Mouse (Mus musculus) lung, postnatal 4 days (tissue): ENCODE results near the gene Asprv1.

ENCODE experiments used
- DNase-seq, 2 experiments: peaks; one replicate each; pipeline ENCODE4 v3.0.0; 2021

The Asprv1 gene

DNA sequence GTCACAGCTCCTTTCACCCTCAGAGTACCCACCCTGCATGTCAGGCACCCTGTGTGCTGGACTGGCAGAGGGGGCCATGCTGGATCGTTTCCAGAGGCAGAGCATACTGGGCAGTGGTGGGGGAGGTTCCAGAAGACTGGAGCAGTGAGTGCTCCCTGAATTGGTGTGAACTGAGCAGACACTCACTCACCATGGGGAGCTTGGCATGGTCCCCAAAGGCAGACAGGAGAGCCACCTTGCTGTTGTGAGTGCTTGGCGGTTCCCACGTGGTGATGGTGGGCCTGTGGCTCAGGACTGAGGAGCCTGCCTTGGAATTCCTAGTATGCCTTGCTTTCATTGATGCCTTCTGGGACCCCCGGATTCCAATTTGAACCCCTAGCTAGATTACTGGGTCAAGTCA, 4.8 kb upstream of the Asprv1 start:
- no peak for DNase-seq

DNA sequence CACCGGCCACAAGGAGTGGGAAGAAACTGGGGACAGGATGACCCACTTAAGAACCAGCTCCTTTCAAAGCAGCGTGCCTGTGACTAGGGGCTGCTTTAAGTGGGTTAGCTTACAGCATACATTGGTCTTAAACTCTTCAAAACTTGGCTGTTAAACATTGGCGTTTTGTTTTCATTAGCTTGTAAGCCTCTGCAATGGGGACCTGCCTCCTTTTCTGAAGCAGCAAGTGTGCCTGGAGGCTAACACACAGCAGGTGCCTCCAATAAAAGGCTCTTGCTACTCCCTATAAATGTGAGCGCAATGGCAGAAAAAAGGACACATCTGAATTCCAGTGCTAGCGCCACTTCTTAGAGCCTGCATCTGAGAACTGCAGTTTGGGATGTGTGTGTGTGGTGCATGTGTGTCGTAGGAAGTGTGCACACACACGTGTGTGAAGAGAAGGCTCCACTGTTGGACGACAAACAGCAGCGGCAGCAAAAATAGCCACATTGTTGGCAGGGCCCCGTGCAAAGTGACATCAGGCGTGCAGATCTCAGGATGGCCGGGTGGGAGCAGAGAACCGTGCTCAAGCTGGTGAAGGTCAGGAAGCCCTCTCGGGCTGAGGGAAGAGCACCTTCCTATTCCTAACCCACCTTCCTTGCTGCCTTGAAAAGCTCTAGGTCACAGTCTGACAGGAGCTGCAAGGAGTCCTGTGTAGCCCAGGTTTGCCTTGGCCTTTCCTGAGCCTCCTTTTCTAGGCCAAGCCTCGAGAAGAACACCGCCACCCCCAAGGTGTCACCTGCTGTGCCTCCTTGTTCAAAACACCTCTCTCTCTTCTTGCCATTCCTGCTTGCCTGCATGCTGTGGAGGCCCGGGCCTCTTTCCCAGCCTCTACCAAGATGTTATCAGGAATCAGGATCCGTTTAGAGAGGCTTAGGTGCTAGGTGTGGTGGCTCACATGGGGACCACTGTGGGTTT, 3.6 kb upstream of the Asprv1 start:
- DNase-seq: no peak

DNA sequence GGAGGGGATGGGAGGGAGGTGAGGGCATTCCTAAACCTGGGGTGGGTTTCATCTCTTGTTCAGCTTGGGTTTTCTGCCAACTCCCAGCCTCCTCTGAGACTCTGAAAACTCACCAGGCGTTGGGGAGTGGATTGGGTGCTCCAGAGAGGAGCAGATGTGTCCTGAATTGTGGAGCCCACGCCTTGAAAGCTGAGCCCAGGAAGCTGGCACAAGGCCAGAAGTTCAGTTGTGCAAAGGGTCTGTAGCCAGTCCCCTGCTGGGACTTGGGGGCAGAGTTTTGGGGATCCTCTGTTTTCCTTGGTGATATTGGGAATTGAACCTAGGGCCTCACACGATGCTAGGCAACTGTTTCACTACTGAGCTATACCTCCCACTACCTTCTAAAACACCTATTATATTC, 2.2 kb downstream of the Asprv1 start:
- DNase-seq: no peak

DNA sequence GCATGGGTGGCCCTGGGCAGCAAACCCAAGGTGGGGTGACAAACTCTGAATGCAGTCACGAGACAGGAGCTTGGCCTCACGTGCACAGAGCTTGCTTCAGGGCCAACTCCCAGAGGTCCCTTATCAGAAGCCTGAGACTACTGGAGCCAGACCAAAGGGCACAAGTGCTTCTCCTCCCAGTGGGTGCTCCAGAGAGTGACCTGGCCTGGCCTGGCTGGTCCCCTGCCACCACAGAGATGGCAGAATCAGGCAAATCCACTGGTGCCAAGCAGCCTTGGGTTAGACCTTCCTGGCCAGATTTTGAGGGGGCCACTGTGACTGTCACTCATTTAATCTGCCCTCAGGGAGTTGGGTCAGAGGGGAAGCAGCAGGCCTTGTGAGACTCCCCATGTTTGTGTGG, 8.5 kb downstream of the Asprv1 start:
- DNase-seq: peak; percentile 33 to 57

DNA sequence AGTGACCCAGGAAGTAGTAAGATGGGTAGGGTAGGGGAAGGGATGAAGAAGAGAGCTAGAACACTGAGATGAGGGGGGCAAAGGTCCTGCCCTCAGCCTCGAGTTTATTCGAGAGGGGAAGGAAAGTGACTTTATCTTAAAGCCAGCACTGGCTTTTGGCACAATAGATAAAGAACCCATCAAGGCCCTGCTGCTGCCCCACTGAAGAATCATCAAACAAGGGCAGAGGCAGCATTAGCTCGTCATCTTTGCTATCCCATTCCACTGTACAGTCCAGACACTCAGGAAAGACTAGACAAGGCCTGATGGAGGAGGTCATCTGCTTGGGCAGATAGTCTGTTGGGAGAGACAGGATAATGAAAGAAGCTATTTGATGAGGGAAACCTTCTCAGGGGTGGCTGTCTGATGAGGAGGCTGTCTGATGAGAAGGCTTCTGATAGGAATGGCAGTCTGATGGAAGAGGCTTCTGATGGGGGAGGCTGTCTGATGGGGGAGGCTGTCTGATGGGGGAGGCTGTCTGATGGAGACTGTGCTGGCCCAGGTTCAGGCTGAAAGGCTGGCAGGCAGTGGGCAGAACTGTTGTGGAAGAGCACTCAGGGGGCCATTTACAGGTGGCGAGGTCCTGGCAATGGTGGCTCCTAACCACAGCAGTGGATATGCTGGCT, 9.3 kb downstream of the Asprv1 start:
- DNase-seq: no peak

DNA sequence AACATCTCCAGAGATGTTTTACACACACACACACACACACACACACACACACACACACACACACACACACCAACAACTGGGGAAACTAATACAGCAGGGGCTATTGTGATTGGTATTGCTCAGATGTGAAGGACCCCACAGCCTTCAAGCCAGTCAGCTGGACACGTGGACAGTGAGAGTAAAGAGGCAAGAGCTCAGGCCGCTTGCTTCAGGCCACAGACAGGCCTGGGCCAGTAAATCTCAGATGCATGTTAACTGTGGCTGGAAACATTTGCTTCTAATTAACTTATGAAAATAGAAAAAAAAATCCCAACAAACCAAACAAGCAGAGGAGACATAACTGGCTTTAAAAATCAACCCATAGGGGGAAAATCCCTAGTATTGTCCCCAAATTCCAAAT, 9.9 kb downstream of the Asprv1 start:
- DNase-seq: no peak

DNA sequence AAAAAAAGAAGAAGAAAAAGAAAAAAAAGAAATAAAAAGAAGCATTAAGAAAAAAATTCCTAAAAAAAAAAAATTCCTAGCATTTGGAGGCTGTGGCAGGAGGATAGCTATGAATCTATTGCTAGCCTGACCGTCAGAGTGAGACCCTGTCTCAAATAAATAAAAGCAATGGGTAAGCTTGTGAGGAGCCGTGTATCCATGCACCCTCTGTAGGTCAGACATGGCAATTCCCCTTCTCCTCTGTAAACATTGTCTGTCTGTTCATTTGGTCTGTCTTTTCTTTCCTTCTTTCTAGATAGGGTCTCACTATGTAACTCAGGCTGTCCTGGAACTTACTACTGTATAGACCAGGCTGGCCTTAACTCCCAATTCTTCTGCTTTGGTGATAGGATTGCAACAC, 10.5 kb downstream of the Asprv1 start:
- no peak for DNase-seq

DNA sequence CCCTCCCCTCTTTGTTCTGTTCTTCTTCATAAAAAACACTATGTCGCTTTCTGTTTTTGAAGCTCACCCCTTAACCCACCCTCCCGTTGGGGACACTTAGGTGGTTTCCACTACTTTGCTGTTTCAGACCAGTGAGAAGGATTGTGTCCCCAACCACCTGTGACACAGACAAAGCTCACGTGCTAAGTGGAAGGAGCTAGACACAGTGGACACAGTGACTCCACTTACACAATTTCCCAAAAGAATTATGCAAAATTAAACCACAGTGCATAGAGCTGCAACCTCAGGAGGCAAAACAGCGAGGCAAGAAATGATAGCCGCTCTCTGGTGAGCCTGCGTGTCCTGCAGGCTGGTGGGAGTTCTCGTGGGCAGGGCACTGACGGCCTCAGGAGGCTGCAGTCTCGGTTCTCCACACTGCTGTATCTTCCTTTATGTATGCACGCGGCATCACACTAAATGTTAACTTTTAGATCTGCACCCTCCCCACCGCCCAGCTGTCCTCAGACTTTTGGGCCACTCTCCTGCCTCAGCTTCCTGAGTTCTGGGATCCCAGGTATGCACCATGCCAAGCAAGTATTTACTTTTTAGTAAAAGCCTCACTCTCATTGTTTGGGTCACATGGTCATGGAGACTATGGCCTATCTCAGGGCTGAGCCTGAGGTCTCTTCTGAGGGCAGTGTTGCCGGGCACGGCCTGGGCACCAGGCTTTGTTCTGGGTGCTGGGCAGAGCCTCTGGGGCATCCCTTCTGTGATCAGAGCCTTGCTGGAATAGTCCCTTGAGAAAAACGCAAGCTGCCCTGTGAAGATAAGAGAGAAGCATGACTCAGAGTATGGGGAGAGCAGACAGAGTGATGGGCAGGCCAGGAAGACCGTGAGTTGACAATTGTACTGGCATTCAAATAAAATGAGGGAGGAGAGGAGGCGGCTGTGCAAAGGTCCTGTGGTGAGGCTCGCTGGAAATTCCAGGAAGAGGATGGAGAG, 11.5 kb downstream of the Asprv1 start:
- no peak for DNase-seq

DNA sequence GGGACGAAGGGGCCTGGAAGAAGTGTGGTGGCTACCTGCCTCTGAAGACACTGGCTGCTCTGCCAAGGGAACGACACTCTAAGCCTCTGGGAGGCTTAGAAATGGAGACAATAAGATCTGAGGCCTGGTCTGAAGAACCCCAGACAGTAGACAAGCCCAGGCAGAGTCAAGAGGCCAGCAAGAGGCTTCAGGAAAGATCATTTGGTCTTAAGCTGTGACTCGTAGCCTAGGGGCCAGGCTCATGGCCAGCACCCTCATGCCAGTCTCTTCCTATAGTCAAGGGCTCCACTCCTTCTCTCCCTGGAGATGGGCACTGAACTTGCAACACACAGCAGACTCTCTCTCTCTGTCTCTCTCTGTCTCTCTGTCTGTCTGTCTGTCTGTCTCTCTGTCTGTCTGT, 12.2 kb downstream of the Asprv1 start:
- DNase-seq: no peak

DNA sequence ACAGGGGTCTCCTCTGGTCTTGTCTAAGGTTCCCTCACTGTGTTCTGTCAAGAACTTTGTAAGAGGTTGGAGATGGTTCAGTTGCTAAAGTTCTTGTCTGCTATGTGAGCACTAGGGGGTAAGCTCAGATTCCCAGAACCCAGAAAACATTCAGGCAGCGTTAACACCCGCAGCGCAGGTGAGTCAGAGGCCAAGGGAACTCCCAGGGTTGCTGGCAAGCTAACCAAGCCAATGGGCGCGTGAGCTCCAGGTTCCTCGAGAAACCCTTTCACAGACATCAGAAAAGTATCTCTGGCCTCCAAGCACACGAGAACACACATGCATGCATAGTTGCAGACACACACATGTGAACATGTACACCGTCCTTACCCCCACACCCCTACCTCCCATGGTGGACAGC, 12.8 kb downstream of the Asprv1 start:
- no peak for DNase-seq

DNA sequence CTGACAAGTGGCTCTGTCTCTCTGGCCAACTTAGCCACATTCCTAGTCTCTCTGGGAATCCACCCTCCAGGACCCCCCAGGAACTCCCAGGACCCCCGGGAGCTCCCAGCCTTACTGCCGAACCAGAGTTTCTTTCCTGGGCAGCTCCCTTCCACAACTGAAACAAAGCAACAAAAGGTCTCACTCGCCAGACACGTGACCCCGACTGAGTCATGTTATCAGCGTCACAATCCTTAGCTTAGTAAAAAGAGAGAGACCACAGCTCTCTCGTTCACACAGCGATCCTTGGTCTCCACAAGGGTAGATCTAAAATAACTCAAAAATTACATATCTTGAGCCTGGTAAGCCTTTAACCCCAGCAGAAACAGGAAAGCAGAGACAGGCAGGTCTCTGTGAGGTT, 13.8 kb downstream of the Asprv1 start:
- no peak for DNase-seq

DNA sequence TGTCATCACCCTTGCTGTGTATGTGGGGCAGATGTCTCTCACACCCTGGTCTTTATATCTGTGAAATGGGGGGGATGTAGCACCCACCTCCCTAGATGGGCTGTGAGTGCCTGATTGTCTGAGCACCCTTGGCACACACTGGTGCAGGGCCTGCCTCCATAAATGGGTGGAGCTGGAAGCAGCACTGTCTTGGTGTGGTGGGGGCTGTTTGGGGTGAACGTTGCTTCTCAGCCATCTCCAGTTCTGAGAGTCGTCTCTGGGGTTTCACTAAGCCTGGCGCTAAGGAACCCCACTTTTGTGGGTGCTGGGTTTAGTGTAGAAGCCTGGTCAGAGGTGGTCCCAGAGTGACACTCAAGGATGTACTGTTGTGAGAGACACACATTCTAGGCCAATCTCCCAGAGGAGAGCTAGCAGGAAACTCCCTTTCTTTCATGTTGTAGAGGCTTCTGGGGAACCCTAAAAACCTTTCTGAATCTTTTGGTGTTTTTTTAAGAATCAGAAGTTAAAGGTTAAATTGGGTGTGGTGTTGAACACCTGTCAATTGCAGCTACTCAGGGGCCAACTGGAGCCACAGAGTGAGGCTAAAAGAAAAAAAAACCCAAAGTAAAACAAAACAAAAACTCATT, 16.9 kb downstream of the Asprv1 start:
- no peak for DNase-seq

DNA sequence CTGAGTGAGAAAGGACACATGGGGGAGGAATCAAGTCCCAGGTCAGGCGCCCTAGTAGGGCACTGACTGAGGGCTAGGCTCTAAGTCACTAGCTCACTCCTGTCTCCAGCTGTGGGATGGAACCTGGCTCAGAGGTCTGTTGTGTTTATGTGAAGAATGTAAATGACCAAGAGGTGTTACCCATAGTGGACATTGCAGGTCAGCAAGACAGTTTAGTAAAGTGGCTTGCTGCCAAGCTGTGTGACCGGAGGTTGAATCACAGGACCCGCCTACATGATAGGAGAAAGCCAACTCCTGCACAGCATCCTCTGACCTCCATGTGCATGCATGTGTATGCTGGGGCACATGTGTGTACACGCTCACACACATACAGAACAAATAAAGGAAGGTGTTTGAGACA, 17.6 kb downstream of the Asprv1 start:
- DNase-seq: no peak

DNA sequence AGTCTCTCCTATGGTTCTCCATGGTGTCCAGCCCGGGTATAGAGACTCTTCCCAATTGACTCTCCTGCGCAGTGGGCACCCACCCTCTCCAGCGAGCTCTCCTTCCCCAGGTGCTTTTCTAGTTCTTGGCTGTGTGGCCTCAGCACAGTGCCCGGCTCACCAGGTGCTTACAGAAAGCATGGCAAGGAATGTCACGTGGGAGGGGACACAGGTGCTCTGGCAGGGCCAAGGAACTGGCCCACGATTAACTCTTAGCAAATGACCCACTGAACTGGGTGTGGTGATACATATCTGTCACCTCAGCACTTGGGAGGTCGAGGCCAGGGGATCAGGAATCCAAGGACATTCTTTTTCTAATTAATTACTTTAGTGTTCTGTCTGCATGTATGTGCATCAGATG, 18.2 kb downstream of the Asprv1 start:
- DNase-seq: no peak

DNA sequence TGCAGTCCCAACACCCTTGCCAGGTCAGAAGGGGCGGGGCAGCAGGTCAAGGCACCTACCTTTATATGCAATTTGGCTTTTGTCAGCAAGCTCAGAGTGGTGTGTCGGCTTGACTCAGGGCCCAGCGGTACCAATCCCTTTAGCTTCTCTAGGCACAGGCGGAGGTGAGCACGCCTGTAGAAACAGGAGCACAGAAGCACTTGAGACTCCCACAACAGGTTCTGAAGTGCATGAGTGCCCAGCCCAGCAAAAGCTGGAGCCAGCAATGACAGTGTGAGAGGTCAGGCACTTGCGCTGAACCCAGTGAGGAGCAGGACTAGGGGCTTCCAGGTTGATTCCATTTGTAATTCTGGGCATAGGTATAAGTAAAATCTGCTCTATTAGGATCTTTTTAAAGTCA, 25.1 kb downstream of the Asprv1 start:
- DNase-seq: peak; percentile 43 to 67

DNA sequence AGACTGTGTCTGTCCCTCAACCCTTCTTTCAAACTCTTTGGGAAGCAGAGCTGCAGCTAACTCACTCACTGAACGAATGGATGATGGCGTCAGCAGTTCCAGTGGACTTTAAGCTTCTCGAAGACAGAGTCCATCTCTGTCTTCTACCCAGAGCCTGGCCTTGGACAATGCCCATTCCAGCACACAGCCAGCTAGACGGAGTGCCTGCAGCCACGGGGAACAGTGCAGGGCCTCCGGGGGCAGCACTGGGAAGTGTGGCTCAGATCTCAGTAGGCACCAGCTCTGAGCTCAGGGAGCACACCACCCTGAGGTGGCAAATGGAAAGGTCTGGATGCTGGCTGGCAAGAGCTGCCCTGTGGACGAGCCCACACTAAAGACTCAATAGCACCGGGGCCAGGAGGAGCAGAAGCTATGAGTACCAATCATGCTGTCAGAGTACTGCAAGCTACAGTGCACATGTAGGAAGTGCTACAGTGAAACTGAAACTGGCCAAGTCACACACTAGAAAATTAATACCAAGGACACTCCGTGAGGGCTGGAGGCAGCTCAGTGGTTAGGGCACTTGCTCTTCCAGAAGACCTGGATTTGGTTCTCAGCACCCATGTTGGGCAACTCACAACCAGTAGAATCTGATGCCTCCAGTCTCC, 26.4 kb downstream of the Asprv1 start:
- no peak for DNase-seq

DNA sequence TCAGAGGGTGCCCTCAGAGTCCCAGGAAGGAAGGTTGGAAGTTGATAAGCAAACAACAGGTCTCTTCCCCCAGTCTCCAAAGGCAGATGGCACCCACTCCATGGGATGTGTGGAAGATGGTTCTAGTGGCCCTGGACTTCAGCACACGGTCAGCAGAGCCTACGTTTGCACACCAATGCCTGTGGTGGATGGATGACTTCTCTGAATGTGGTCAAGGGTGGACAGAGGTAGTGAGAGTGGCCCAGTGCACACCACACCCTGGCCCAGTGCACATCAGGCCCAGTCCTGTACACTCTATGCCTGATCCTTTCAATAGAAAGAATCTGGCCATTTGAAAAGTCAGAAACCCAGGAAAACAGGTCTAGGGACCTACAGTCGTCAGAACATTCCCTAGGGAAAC, 30.5 kb downstream of the Asprv1 start:
- no peak for DNase-seq

DNA sequence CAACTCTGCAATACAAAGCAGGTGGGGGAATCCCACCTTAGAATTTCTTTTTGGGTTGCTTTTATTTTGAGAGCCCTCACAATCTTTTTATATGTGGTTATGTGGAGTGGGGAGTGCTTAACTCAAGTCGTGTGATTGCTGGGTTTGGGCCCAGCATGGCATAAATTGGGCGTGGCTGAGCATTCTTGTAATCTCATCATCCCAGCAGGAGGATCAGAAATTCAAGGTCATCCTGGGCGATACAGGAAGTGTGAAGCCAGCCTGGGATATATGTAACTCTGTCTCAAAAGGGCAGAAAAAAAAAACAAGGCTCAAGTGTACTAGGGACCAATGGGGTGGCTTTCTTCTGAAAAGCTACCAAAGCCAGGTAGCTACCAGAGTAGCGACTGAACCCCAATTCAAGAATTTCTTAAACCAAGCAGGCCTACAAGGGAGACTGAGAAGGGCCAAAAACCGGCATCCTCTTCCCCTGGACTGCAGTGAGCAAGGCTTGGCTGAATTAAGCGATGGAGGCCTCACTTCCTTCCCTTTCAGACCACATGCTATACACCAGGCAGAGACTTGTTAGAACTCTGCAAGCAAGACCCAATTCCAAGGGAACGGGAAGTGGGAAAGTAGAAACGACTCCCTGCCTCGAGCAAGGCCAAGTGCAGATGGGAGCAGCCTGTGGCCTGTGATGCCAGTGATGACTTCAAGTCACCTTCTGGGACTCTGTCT, 32.4 kb downstream of the Asprv1 start:
- no peak for DNase-seq

DNA sequence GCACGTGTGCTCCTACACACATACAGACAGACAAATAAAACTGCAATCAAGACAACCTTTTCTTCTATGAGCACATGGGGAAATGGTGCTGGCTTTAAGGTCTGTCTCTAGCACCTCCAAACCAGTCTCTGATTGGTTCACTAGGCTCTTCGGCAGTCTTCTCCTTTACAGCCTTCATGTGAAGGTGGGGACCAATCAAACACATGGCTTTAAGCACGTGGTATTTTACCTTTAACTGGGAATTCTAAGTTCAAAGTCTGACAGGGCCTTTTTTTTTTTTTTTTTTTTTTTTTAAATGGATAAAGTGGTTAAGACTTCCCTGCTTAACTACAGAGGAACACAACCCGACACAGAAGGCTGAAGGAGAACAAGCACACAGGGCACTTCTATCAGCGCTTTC, 37.1 kb downstream of the Asprv1 start:
- no peak for DNase-seq

DNA sequence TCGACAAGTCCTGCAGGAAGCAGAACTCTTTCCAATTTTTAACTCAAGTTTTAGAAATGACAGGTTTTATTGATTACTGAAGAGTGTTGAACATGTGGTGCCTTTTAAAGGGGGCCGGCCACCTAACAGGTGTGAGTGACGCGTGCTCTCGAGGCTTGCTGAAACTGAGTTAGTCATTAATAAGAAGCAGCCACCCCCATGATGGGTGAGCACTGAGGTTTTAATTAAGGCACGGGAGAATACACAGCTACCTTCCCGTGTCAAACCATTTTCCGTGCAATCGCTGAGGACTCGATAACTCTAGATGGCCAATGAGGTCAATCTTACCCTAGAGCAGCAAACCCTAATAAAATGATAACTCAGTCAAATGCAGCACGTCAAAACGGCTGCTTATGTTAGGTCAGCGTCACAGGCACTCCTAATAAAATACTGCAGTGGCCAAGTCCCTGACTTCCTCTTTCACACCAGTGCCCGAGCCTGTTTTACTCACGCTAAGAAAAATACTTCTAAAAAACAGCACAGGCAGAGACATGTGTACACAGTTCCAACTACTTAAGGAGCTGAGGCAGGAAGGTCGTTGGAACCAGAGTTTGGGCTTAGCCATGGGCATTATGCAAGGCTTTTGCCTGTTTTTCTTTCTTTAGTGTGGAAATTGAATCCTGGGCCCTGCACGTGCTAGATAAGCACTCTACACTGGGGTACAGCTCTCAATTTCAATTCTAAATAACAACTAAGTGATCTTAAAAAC, 37.8 kb downstream of the Asprv1 start:
- no peak for DNase-seq

DNA sequence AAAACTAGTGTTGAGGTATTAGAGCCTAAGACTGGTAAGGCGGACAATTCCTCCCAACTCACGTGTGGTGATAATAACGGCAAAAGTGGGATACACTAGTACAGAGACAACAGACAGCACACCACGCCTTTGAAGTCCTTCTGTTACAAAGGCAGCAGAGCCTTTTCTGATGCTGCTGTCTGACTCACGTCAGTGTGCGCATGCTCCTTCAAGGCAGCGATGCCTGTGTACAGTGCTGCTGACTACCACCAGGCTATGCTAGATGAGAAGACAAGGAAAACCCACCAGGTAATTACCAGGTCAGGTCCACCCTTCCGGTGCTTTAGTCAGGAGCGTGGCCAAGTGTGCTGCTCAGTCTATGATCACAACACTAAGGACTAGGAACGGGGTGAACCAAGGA, 39.1 kb downstream of the Asprv1 start:
- no peak for DNase-seq
